Mouse (Mus musculus) kidney, adult 2 months (tissue): ENCODE results near the gene Tmem51.

Source experiments
- CTCF ChIP-seq: fragments of 200-500 bp; conservative IDR thresholded peaks from 2 replicates; pipeline ENCODE4 v1.5.1; 2011; ENCODE audit warnings: low read depth, mild to moderate bottlenecking, control low read depth, low read length, moderate library complexity, mixed read lengths; ENCODE audit not compliant: insufficient read depth, insufficient read length
- POLR2A ChIP-seq: fragments of 200-500 bp; IDR thresholded peaks from one replicate; pipeline ENCODE4 v1.6.1; 2011; ENCODE audit warnings: low read depth, low read length, control low read depth

GRCm38 (mm10) chr4:142080901-142081630, 3.0 kb downstream of the Tmem51 start:
- TF ChIP-seq CTCF (no peak), POLR2A (no peak)
